Mouse (Mus musculus) mouse trophoblast stem cell (cell line): Measurements from ENCODE around the gene Aff1.

Experiments used
- in situ Hi-C, 2 experiments: fragments of 300-500 bp; cut with MseI, MboI; formaldehyde crosslinking; loops; 2 replicates in 1 of 2; 3 replicates in 1 of 2; pipeline ENCODE4 v1.15.1; 2025

The Aff1 gene

GRCm38 (mm10) chr5:103725268-103726149, 33.3 kb downstream of the Aff1 start:
- in situ Hi-C loops: no loop called here

- in situ Hi-C loops: no loop called here
Observed at GRCm38 (mm10) chr5:103726281-103726938, 34.2 kb downstream of the Aff1 start.

- in situ Hi-C loops: no loop called here
Observed at GRCm38 (mm10) chr5:103727777-103728395, 35.7 kb downstream of the Aff1 start.

- in situ Hi-C loops: no loop called here
Observed at GRCm38 (mm10) chr5:103729225-103729624, 37.1 kb downstream of the Aff1 start.

GRCm38 (mm10) chr5:103730142-103730541, 38.0 kb downstream of the Aff1 start:
- in situ Hi-C loops: no loop called here

- in situ Hi-C loops: no loop called here
Observed at GRCm38 (mm10) chr5:103730727-103731126, 38.6 kb downstream of the Aff1 start.

- in situ Hi-C loops: no loop called here
Observed at GRCm38 (mm10) chr5:103732581-103732980, 40.4 kb downstream of the Aff1 start.

GRCm38 (mm10) chr5:103735411-103736112, 43.4 kb downstream of the Aff1 start:
- in situ Hi-C loops: no loop called here

GRCm38 (mm10) chr5:103736553-103737207, 44.5 kb downstream of the Aff1 start:
- in situ Hi-C loops: no loop called here

GRCm38 (mm10) chr5:103737208-103738066, 45.3 kb downstream of the Aff1 start:
- in situ Hi-C loops: no loop called here

- in situ Hi-C loops: no loop called here
Observed at GRCm38 (mm10) chr5:103738509-103738908, 46.3 kb downstream of the Aff1 start.

- in situ Hi-C loops: no loop called here
Observed at GRCm38 (mm10) chr5:103739163-103739562, 47.0 kb downstream of the Aff1 start.

GRCm38 (mm10) chr5:103740093-103740902, 48.1 kb downstream of the Aff1 start:
- in situ Hi-C loops: no loop called here

- in situ Hi-C loops: no loop called here
Observed at GRCm38 (mm10) chr5:103740903-103741246, 48.7 kb downstream of the Aff1 start.

- in situ Hi-C loops: no loop called here
Observed at GRCm38 (mm10) chr5:103741443-103741842, 49.3 kb downstream of the Aff1 start.

GRCm38 (mm10) chr5:103741992-103742391, 49.8 kb downstream of the Aff1 start:
- in situ Hi-C loops: no loop called here

GRCm38 (mm10) chr5:103744531-103744930, 52.4 kb downstream of the Aff1 start:
- in situ Hi-C loops: no loop called here

- in situ Hi-C loops: no loop called here
Observed at GRCm38 (mm10) chr5:103745635-103746034, 53.5 kb downstream of the Aff1 start.

- in situ Hi-C loops: no loop called here
Observed at GRCm38 (mm10) chr5:103746561-103747085, 54.4 kb downstream of the Aff1 start.
